Mouse (Mus musculus) ES-E14 (cell line): Measurements from ENCODE around the gene Ncam1.

Source experiments
- CHD2 ChIP-seq: IDR thresholded peaks from 2 replicates; pipeline ENCODE4 v1.6.1; 2014; ENCODE audit warnings: mild to moderate bottlenecking, low read depth, low read length, inconsistent platforms
- ZNF384 ChIP-seq: IDR thresholded peaks from 2 replicates; pipeline ENCODE4 v1.6.1; 2012; ENCODE audit warnings: low read depth, low read length, inconsistent platforms

- TF ChIP-seq CHD2 (no peak), ZNF384 (no peak)
These were observed 58.8 kb downstream of the Ncam1 start for GRCm38 (mm10) chr9:49739935-49740334.
